Mouse (Mus musculus): Measurements from ENCODE around the gene Fam181a. TPM values are rescaled to one million over a fixed set of nuclear protein-coding genes. Genes with fewer than 3 reads are reported as not detected.

The Fam181a gene
- total RNA-seq (2023): not detected

GRCm38 (mm10) chr12:103310744-103311267 is at the start of gene Fam181a:
TSS of gene Fam181a (plus strand) at chr12:103310975.

GRCm38 (mm10) chr12:103355746-103356414 is 45.1 kb downstream of the Fam181a start, which contains the start of gene Asb2:
TSS of gene Asb2 (minus strand) at chr12:103356001.

Other genes starting within 250 kb of the Fam181a start
- not detected for gene Prima1, start 68.8 kb upstream of the Fam181a start, total RNA-seq (2023)
- 4.6 TPM for gene Asb2, start 45.0 kb downstream of the Fam181a start, total RNA-seq (2023)
- gene Otub2, start 77.7 kb downstream of the Fam181a start, total RNA-seq (2023): 1.3 TPM
- 10.2 TPM for gene 9330161L09Rik, start 96.8 kb downstream of the Fam181a start, total RNA-seq (2023)
- 199 TPM for gene Ddx24, start 114.9 kb downstream of the Fam181a start, total RNA-seq (2023)
- gene Ifi27, start 123.2 kb downstream of the Fam181a start, total RNA-seq (2023): 137 TPM
- gene Ifi27l2a, start 132.7 kb downstream of the Fam181a start, total RNA-seq (2023): 242 TPM
- not detected for gene Ifi27l2b, start 146.2 kb downstream of the Fam181a start, total RNA-seq (2023)
- not detected for gene Ppp4r4, start 221.3 kb downstream of the Fam181a start, total RNA-seq (2023)